Mouse (Mus musculus) embryonic facial prominence, embryonic 14.5 days (tissue): Measurements from ENCODE around the gene Man1c1. TPM values are rescaled to one million over a fixed set of nuclear protein-coding genes. Genes with fewer than 3 reads are reported as not detected.

ENCODE experiments used
- ATAC-seq: fragments of 200-750 bp; cut with Nextera tagmentation; 2 replicates; pipeline ENCODE4 v1.8.0; 2017; ENCODE audit warnings: low read depth, moderate number of reproducible peaks, moderate TSS enrichment
- DNase-seq: peaks from one replicate; pipeline ENCODE4 v3.0.0-alpha.2; 2015; ENCODE audit warnings: low spot score
- H3K27ac ChIP-seq: fragments of 300-500 bp; sonication (generic); replicated peaks from 2 replicates; pipeline ENCODE4 v1.5.1; 2014; ENCODE audit warnings: low read depth, mild to moderate bottlenecking, low read length, moderate library complexity
- H3K27me3 ChIP-seq: fragments of 300-500 bp; sonication (generic); replicated peaks from 2 replicates; pipeline ENCODE4 v1.6.1; 2014; ENCODE audit warnings: low read length; ENCODE audit not compliant: control insufficient read depth, insufficient read depth
- H3K36me3 ChIP-seq: fragments of 300-500 bp; sonication (generic); 2 replicates; pipeline ENCODE4 v1.6.1; 2014; ENCODE audit warnings: low read length, mixed read lengths; ENCODE audit not compliant: control insufficient read depth, insufficient read depth
- H3K4me1 ChIP-seq: fragments of 300-500 bp; sonication (generic); 2 replicates; pipeline ENCODE4 v1.6.1; 2014; ENCODE audit warnings: antibody characterized with exemption, low read length; ENCODE audit not compliant: control insufficient read depth, insufficient read depth
- H3K4me2 ChIP-seq: fragments of 300-500 bp; sonication (generic); 2 replicates; pipeline ENCODE4 v1.6.1; 2014; ENCODE audit warnings: low read depth, mild to moderate bottlenecking, low read length, moderate library complexity, mixed read lengths
- H3K4me3 ChIP-seq: fragments of 300-500 bp; sonication (generic); 2 replicates; pipeline ENCODE4 v1.5.1; 2014; ENCODE audit warnings: low read depth, mild to moderate bottlenecking, low read length
- H3K9ac ChIP-seq: fragments of 300-500 bp; sonication (generic); 2 replicates; pipeline ENCODE4 v1.6.1; 2014; ENCODE audit warnings: low read depth, mild to moderate bottlenecking, low read length, moderate library complexity, mixed read lengths
- H3K9me3 ChIP-seq: fragments of 300-500 bp; sonication (generic); 2 replicates; pipeline ENCODE4 v1.6.1; 2016; ENCODE audit warnings: low read length; ENCODE audit not compliant: control insufficient read depth
- WGBS: fragments of 180-500 bp; shearing (Covaris S2); extraction: QIAGEN DNeasy Blood & Tissue Kit; methylation state at CpG from one replicate; pipeline ENCODE4 v1.1.7; 2014; 5-methylcytosine and 5-hydroxymethylcytosine counted together
- polyA plus RNA-seq: library from polyadenylated mRNA; unstranded; fragments of >200 nt; fragmentation: Nextera tagmentation; extraction: Ambion mirVana; gene quantifications from 2 replicates; pipeline ENCODE4 v1.2.1, GENCODE M21; 2014

Gene Man1c1
- polyA plus RNA-seq, 1 experiment from 2014 or later, result 5.1 TPM

DNA sequence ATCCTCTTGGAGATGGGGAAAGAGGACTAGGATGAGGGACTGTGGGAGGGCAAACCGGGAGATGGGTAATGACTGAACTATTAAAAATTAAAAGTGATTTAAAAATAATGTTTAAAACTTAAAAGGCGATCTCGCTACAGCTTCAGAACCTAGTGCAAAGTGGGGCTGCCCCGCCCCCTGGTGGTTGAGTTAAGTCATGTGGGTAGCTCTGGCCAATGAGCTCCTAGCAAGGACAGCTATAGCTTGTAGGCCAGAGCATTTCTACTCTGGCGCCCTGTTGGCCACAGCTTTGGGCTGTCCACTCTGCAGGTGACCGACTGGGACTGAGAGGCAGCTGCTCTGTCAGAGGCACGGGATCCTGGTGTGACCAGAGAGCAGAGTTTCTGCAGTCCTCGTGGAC lies 9.8 kb upstream of the Man1c1 start:
- ATAC-seq (peak; percentile 91), DNase-seq (peak; percentile 89)
- Histone ChIP-seq H3K9ac (peak overlapping the region; percentile 39; the same call in 1 of the 2 replicates), H3K4me2 (peak overlapping the region; percentile 8; the same call in 1 of the 2 replicates), H3K4me1 (no peaks in the 10 kb centered on the region), H3K27me3 (no peaks in the 10 kb centered on the region), H3K9me3 (no peaks in the 10 kb centered on the region), H3K36me3 (no peaks in the 10 kb centered on the region), H3K27ac (no peak overlapping the region), H3K4me3 (no peak overlapping the region)
- 6% methylated on average over 8 of the region's 8 CpGs for WGBS

DNA sequence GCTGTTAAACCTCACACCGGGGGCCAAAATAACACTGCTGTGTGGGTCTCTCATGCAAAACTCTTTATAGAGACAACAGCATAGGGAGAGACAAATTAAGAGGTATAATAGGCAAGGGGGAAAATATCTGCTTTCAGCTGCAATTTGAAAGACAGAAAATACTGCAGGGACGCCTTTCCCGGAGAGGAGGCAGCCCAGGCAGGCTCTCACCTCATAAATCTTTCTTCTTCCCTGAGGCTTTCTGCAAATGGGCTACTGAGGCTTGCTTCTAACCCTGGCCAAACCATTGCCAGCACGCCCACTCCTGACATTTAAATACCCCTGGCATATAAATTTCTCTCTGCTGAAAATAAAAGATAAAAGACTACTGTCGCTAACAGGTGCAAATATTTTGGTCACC lies 1.2 kb upstream of the Man1c1 start:
- Histone ChIP-seq H3K27me3 (peaks cover 25% of the 10 kb centered on the region), H3K36me3 (no peaks in the 10 kb centered on the region), H3K9me3 (no peaks in the 10 kb centered on the region), H3K4me1 (peaks cover 11% of the 10 kb centered on the region; the same call in 1 of the 2 replicates), H3K4me2 (no peak overlapping the region), H3K9ac (no peak overlapping the region), H3K4me3 (no peak overlapping the region), H3K27ac (no peak overlapping the region)
- DNase-seq (no peak), ATAC-seq (no peak)
- WGBS, result 57% methylated on average over 5 of the region's 5 CpGs

DNA sequence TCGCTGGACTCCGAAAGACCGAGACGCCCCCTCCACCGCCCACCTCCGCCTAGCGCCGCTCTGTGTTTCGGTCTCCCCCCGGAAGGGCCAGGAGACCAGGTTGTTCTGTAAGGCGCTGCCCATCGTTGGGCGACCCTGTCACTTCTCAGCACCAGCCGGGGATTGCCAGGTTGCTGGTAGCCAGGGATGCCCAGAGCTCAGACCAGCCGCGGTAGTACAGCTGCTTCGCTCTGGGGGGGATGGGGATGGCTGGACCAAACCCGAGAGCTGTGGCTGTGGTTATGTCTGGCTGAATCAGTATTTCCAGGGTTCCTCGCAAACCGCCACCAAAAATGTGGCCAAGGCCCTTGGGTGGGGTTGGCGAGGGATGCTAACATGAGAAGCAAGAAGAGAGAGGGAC lies 500 bp upstream of the Man1c1 start:
- H3K4me1 ChIP-seq, result peaks cover 11% of the 10 kb centered on the region; the same call in 1 of the 2 replicates
- ATAC-seq, result no peak; the same call in 1 of the 2 replicates
- H3K36me3 ChIP-seq, result no peaks in the 10 kb centered on the region
- no peaks in the 10 kb centered on the region for H3K9me3 ChIP-seq
- no peak for DNase-seq
- H3K27me3 ChIP-seq, result peaks cover 25% of the 10 kb centered on the region
- H3K4me3 ChIP-seq, result peak overlapping the region; percentile 66
- H3K9ac ChIP-seq, result peak overlapping the region; percentile 50
- no peak overlapping the region for H3K27ac ChIP-seq
- peak overlapping the region; percentile 100 for H3K4me2 ChIP-seq
- WGBS, result 2% methylated on average over 10 of the region's 21 CpGs

DNA sequence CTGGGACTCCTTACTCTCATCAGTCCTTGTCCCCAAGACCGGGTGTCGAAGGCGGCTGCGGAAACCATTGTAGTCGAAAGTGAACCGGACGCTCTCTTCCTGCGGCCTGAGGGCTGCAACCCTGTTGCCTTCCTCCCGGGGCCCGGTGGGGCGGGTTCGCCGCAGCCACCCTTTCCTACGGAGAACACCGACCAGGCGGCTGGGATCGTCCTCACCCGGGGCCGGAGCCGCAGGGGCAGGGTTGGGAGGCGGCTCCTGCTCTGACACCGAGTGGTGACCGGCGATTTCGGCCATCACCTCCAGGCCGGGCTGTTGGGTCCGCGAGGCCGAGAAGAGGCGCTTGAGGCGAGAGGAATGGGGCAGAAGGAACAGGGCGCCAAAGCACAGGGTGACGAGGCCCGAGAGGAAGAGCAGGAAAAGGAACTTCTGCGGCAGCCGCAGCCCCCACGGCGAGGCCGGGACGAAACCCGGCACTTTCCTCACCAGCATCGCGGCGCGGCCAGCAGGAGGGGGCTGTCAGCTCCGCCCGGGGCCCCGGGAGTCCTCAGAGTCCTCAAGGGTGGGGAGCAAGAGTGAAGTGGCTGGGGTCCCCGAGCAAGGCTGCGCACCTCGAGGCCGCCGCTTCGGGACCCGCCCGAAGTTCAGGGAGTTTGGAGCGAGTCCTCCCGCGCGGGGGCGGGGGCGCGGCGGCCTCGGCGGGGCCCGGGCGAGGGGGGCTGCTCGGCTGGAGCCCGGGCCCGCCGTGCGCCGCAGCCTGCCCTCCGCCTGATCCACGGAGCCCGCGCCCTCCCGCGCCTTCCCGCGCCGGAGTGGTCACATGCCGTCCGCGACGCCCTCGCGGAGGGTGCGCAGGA lies 882 bp downstream of the Man1c1 start:
- H3K27me3 ChIP-seq, result peaks cover 25% of the 10 kb centered on the region
- peak overlapping the region; percentile 100 for H3K4me2 ChIP-seq
- DNase-seq (no peak), ATAC-seq (no peak)
- H3K4me3 ChIP-seq, result peak overlapping the region; percentile 66
- WGBS, result under 1% methylated on average over 35 of the region's 90 CpGs
- H3K9ac ChIP-seq, result peak overlapping the region; percentile 75
- peaks cover 11% of the 10 kb centered on the region; the same call in 1 of the 2 replicates for H3K4me1 ChIP-seq
- H3K9me3 ChIP-seq, result no peaks in the 10 kb centered on the region
- no peaks in the 10 kb centered on the region for H3K36me3 ChIP-seq
- no peak overlapping the region for H3K27ac ChIP-seq

DNA sequence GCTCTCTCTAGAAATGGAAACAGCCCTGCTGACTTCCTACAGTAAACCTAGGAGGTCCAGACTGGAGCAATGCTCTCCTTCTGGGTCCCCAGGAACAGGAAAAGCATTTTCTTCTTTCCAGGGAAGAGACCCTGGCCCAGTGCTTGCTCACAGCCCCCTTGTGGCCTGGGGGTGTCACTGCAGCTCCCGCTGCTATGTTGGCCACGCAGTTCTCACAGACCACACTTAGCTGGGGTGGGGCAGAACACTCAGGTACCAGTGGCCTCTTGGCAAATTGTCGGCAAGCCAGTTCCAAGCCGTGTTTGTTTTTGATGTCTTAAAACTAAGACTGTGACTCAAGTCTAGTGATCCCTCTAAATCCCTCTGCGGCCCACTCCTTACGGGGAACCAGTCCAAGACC lies 2.2 kb downstream of the Man1c1 start:
- Histone ChIP-seq H3K4me2 (peak overlapping the region; percentile 100), H3K27me3 (peaks cover 25% of the 10 kb centered on the region), H3K4me1 (peaks cover 11% of the 10 kb centered on the region; the same call in 1 of the 2 replicates), H3K4me3 (peak overlapping the region; percentile 66), H3K9ac (no peak overlapping the region), H3K27ac (no peak overlapping the region), H3K36me3 (no peaks in the 10 kb centered on the region), H3K9me3 (no peaks in the 10 kb centered on the region)
- 34% methylated on average over 6 of the region's 6 CpGs for WGBS
- ATAC-seq, result no peak
- peak; percentile 70 for DNase-seq

DNA sequence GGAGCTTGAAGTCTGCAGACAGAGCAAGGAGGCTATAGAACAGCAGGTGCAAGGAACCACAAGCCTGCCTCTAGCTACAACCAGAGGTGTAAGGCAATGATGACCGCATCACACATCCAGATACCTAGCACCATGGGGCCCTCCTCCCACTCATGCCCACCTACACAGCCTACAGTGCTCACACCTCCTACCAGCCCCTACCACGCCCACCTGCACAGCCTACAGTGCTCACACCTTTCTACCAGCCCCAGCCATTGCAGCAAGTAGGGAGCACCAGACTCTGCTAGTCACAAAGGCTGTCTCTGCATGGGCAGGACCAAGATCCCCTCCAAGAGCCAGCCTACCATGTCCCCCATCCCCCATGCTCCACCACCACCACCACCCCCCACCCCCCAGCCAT lies 3.2 kb downstream of the Man1c1 start:
- ATAC-seq (no peak), DNase-seq (no peak)
- WGBS, result 94% methylated on average over 2 of the region's 2 CpGs
- no peak overlapping the region for H3K4me3 ChIP-seq
- peaks cover 25% of the 10 kb centered on the region for H3K27me3 ChIP-seq
- 0 out of 2 replicates have a peak overlapping the region, but pooled peaks have one; percentile 100 for H3K4me2 ChIP-seq
- peaks cover 11% of the 10 kb centered on the region; the same call in 1 of the 2 replicates for H3K4me1 ChIP-seq
- no peaks in the 10 kb centered on the region for H3K36me3 ChIP-seq
- no peak overlapping the region for H3K27ac ChIP-seq
- H3K9me3 ChIP-seq, result no peaks in the 10 kb centered on the region
- H3K9ac ChIP-seq, result no peak overlapping the region

DNA sequence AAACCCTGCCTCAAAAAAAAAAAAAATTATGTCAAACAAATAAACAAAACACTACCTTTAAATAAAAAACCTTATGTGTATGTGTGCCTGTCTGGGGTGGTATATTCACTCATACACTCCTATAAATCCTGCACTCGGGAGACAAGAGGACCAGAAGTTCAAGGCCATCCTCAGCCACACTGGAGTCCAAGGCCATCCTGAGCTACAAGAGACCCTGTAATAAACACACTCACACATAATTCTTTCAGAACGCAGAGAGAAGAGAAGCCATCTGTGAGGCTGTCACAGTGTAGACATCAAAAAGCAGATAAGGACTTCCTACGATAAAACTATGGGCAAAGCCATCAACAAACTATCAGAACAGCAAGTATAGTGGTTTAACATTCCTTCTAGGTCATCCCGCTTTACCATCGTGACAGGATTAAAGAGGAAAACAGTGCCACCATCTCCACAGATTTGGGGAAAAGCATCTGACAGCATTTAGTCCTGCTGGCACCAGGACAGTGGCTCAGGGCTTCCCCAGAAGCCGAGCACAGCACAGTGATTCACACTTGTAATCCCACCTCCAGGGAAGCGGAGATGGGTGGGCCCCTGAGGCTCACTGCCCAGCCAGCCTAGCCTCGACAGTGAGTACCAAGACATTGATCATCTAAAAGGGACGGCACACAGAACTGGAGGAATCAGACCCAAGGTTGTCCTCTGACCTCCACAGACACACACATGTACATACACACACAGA lies 10.7 kb downstream of the Man1c1 start:
- no peak for DNase-seq
- no peaks in the 10 kb centered on the region for H3K27me3 ChIP-seq
- H3K36me3 ChIP-seq, result peaks cover 2% of the 10 kb centered on the region; the same call in 1 of the 2 replicates
- no peak overlapping the region for H3K4me2 ChIP-seq
- no peak overlapping the region for H3K9ac ChIP-seq
- H3K27ac ChIP-seq, result no peak overlapping the region
- WGBS, result 73% methylated on average over 9 of the region's 9 CpGs
- no peak for ATAC-seq
- no peak overlapping the region for H3K4me3 ChIP-seq
- no peaks in the 10 kb centered on the region for H3K4me1 ChIP-seq
- H3K9me3 ChIP-seq, result no peaks in the 10 kb centered on the region

DNA sequence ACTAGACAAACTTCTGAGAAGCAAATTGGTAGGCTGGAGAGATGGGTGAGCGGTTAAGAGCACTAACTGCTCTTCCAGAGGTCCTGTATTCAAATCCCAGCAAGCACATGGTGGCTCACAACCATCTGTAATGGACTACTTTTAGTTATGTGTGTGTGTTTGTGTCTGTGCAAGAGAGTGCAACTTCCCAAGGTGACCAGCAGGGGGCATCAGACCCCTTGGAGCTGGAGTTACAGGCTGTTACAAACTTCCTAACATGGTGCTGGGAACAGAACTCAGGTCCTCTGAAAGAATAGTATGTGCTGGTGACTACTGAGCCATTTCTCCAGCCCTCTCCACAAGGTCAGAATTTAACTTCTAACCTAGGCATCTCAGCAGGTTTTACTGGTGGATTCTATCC lies 11.7 kb downstream of the Man1c1 start:
- no peak for DNase-seq
- WGBS, result 100% methylated on average over 1 of the region's 1 CpGs
- Histone ChIP-seq H3K27me3 (no peaks in the 10 kb centered on the region), H3K4me3 (no peak overlapping the region), H3K36me3 (peaks cover 2% of the 10 kb centered on the region; the same call in 1 of the 2 replicates), H3K9ac (no peak overlapping the region), H3K27ac (no peak overlapping the region), H3K4me2 (no peak overlapping the region), H3K9me3 (no peaks in the 10 kb centered on the region), H3K4me1 (no peaks in the 10 kb centered on the region)
- ATAC-seq, result no peak
